Mouse (Mus musculus) gastrocnemius, adult 2 months (tissue): ENCODE results near the gene Exoc3l. TPM values are rescaled to one million over a fixed set of nuclear protein-coding genes. Genes with fewer than 3 reads are reported as not detected.

Experiments
- DNase-seq: peaks from one replicate; pipeline ENCODE4 v3.0.0; 2022
- H3K27ac ChIP-seq: fragments of 200-600 bp; 2 replicates; pipeline ENCODE4 v1.8.1; 2022; ENCODE audit warnings: mild to moderate bottlenecking
- H3K4me3 ChIP-seq: fragments of 200-600 bp; 2 replicates; pipeline ENCODE4 v1.8.1; 2022; ENCODE audit warnings: mild to moderate bottlenecking, moderate library complexity
- CTCF ChIP-seq: fragments of 200-600 bp; IDR thresholded peaks from 2 replicates; pipeline ENCODE4 v1.8.1; 2022; ENCODE audit warnings: antibody characterized with exemption, mild to moderate bottlenecking, moderate library complexity
- intact Hi-C: fragments of 180-260 bp; cut with DNase I; formaldehyde crosslinking; loops from one replicate; pipeline ENCODE4 v1.15.1; 2025
- total RNA-seq, 2 experiments: library from RNA; stranded (reverse); gene quantifications; 2 replicates each; pipeline ENCODE4 v1.2.3; 2021

Gene Exoc3l
- total RNA-seq, 2 experiments from 2014 or later, result 0.84 to 2.3 TPM

GRCm38 (mm10) chr8:105269075-105269458 is 26.8 kb downstream of the Exoc3l start:
- peak overlapping the region; percentile 81 for H3K4me3 ChIP-seq
- H3K27ac ChIP-seq, result peak overlapping the region; percentile 92
- intact Hi-C loops, result no loop called here
- no peak for DNase-seq
- no peak for TF ChIP-seq CTCF

- peak overlapping the region; percentile 81 for H3K4me3 ChIP-seq
- H3K27ac ChIP-seq, result peak overlapping the region; percentile 92
- intact Hi-C loops, result no loop called here
- no peak for TF ChIP-seq CTCF
- DNase-seq, result no peak
These were observed 27.4 kb downstream of the Exoc3l start for GRCm38 (mm10) chr8:105268342-105269074.

- TF ChIP-seq CTCF, result no peak
- no peak for DNase-seq
- Histone ChIP-seq H3K27ac (no peak overlapping the region), H3K4me3 (no peak overlapping the region)
- intact Hi-C loops, result no loop called here
These were observed 29.1 kb downstream of the Exoc3l start for GRCm38 (mm10) chr8:105266775-105267174.

- intact Hi-C loops, result no loop called here
- DNase-seq, result no peak
- Histone ChIP-seq H3K4me3 (peak overlapping the region; percentile 90), H3K27ac (peak overlapping the region; percentile 82)
- no peak for TF ChIP-seq CTCF
These were observed 30.8 kb downstream of the Exoc3l start for GRCm38 (mm10) chr8:105265128-105265527.

- Histone ChIP-seq H3K4me3 (peak within 1 kb of the TSS; percentile 90), H3K27ac (peak within 1 kb of the TSS; percentile 82)
- no peak; the same call in 1 of the 2 replicates for TF ChIP-seq CTCF
- intact Hi-C loops, result no loop called here
- peak; percentile 88 for DNase-seq
These were observed 31.6 kb downstream of the Exoc3l start, which contains the start of the genes Tradd and Fbxl8 for GRCm38 (mm10) chr8:105264024-105264982. TSS of gene Tradd (minus strand) at chr8:105264609. TSS of gene Fbxl8 (plus strand) at chr8:105264648.

GRCm38 (mm10) chr8:105263244-105263912 is 32.5 kb downstream of the Exoc3l start:
- H3K27ac ChIP-seq, result no peak overlapping the region
- intact Hi-C loops, result no loop called here
- H3K4me3 ChIP-seq, result peak overlapping the region; percentile 90
- DNase-seq, result no peak
- no peak for TF ChIP-seq CTCF

GRCm38 (mm10) chr8:105261326-105261980 is 34.4 kb downstream of the Exoc3l start:
- DNase-seq, result no peak
- intact Hi-C loops, result no loop called here
- no peak for TF ChIP-seq CTCF
- no peak overlapping the region for H3K27ac ChIP-seq
- H3K4me3 ChIP-seq, result no peak overlapping the region

GRCm38 (mm10) chr8:105260371-105261099 is 35.4 kb downstream of the Exoc3l start:
- intact Hi-C loops, result no loop called here
- no peak for DNase-seq
- no peak overlapping the region for H3K27ac ChIP-seq
- TF ChIP-seq CTCF, result no peak
- no peak overlapping the region for H3K4me3 ChIP-seq

- peak; percentile 85 for DNase-seq
- peak; percentile 99; the same call in 1 of the 2 replicates for TF ChIP-seq CTCF
- peak overlapping the region; percentile 71 for H3K4me3 ChIP-seq
- H3K27ac ChIP-seq, result no peak overlapping the region
- intact Hi-C loops, result loop anchor here (1.0 to 2.0 kb wide), 2 partner anchors 122 to 139 kb away; no protein-coding TSS in a partner anchor
These were observed 36.1 kb downstream of the Exoc3l start for GRCm38 (mm10) chr8:105259721-105260320.

GRCm38 (mm10) chr8:105258911-105259720 is 36.8 kb downstream of the Exoc3l start:
- Histone ChIP-seq H3K4me3 (peak overlapping the region; percentile 71), H3K27ac (no peak overlapping the region)
- peak; percentile 49 for DNase-seq
- intact Hi-C loops, result loop anchor here (1.0 to 2.0 kb wide), 2 partner anchors 121 to 138 kb away; no protein-coding TSS in a partner anchor
- peak; percentile 6; the same call in 1 of the 2 replicates for TF ChIP-seq CTCF
